Mouse (Mus musculus) kidney, embryonic 15.5 days (tissue): ENCODE measurements around the gene Def6. TPM values are rescaled to one million over a fixed set of nuclear protein-coding genes. Genes with fewer than 3 reads are reported as not detected.

Experiments used
- ATAC-seq: fragments of 200-750 bp; cut with Nextera tagmentation; replicated peaks from 2 replicates; pipeline ENCODE4 v1.8.0; 2017; ENCODE audit warnings: moderate TSS enrichment; ENCODE audit not compliant: low FRiP score
- H3K27ac ChIP-seq: fragments of 300-500 bp; sonication (generic); 2 replicates; pipeline ENCODE4 v1.5.1; 2015; ENCODE audit warnings: mild to moderate bottlenecking, inconsistent platforms
- H3K27me3 ChIP-seq: fragments of 300-500 bp; sonication (generic); 2 replicates; pipeline ENCODE4 v1.6.1; 2015; ENCODE audit warnings: inconsistent platforms
- H3K36me3 ChIP-seq: fragments of 300-500 bp; sonication (generic); 2 replicates; pipeline ENCODE4 v1.6.1; 2015; ENCODE audit warnings: inconsistent platforms
- H3K4me1 ChIP-seq: fragments of 300-500 bp; sonication (generic); 2 replicates; pipeline ENCODE4 v1.6.1; 2015; ENCODE audit warnings: inconsistent platforms
- H3K4me2 ChIP-seq: fragments of 300-500 bp; sonication (generic); 2 replicates; pipeline ENCODE4 v1.6.1; 2015; ENCODE audit warnings: moderate library complexity, mild to moderate bottlenecking, inconsistent platforms
- H3K4me3 ChIP-seq: fragments of 300-500 bp; sonication (generic); replicated peaks from 2 replicates; pipeline ENCODE4 v1.5.1; 2015; ENCODE audit warnings: mild to moderate bottlenecking, inconsistent platforms
- H3K9ac ChIP-seq: fragments of 300-500 bp; sonication (generic); 2 replicates; pipeline ENCODE4 v1.6.1; 2015; ENCODE audit warnings: mild to moderate bottlenecking, inconsistent platforms
- H3K9me3 ChIP-seq: fragments of 300-500 bp; sonication (generic); replicated peaks from 2 replicates; pipeline ENCODE4 v1.6.1; 2016; ENCODE audit warnings: inconsistent platforms
- WGBS: fragments of 180-500 bp; shearing (Covaris S2); methylation state at CpG from one replicate; pipeline ENCODE4 v1.1.7; 2015; ENCODE audit warnings: mixed read lengths; 5-methylcytosine and 5-hydroxymethylcytosine counted together
- polyA plus RNA-seq: library from polyadenylated mRNA; unstranded; fragments of >200 nt; fragmentation: Nextera tagmentation; extraction: Ambion mirVana; gene quantifications from 2 replicates; pipeline ENCODE4 v1.2.1, GENCODE M21; 2015

Gene Def6
- polyA plus RNA-seq, 1 experiment from 2014 or later = 7.5 TPM

DNA sequence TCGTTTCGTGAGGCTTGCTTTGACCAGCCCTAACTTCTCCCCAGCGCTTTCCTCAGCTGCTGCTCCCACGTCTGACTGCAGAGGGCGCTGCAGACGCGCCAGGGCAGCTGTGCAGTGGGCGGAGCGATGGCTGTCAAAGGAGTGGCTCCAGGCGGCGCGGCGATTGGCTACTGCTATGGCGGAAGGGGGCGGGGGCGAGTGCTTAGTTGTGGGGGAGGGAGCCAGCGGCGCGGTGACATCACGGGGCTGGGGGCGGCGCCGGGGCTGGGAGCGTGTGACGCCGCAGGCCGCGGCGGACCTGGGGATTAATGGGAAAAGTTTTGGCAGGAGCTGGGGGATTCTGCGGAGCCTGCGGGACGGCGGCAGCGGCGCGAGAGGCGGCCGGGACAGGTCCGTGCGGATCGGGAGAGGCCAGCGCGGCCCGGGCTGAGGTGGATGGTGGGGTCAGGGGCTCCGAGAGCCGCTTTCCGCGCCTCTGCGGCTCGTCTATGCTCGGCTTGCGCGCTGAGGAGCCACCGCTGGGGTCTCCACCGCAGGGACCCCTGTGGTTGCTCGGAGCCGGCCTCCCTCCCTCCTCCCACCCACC is 25.0 kb downstream of the Def6 start, which contains the start of gene Ppard:
Gene Ppard (plus strand): TSS at position 226 of the 586 bp plus-strand sequence.
- Histone ChIP-seq H3K27ac (peak within 1 kb of the TSS; percentile 87), H3K27me3 (no peaks in the 10 kb centered on the region), H3K4me1 (peaks cover 39% of the 10 kb centered on the region), H3K9ac (peak within 1 kb of the TSS; percentile 91), H3K4me2 (peak within 1 kb of the TSS; percentile 85), H3K36me3 (peaks cover 7% of the 10 kb centered on the region; the same call in 1 of the 2 replicates), H3K4me3 (peak within 1 kb of the TSS; percentile 81), H3K9me3 (no peaks in the 10 kb centered on the region)
- under 1% methylated on average over 55 of the region's 57 CpGs for WGBS
- ATAC-seq = peak; percentile 94

DNA sequence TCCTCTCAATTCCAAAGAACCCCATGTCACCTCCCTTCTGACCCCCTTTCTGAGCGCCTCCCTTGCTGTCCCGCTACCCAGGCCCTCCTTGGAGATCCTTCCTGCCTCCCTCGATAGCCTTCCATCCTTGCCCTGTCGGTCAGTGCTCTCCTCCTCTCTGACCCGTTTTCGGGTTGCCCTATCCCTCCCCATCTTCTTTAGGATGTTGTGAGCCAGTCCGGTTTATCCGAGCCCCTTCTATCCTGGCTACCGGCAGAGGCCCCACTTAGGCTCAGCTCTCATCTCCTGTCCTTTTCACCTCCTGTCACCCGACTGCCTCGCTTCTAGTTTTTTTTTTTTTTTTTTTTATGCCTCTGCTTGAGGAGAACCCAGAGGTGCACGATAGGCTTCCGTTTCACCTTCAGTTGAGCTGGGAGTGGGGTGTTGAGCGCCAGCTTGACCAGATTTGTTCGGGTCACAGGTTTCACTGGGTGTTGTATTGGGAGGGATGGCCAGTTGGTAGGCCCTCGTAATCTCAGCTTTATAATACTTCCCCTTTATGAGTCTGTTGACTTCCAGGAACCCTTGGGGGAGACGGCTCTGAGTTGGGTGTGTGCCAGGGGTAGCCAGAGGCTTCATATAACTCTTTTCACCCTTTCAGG is 25.6 kb downstream of the Def6 start:
- Histone ChIP-seq H3K9me3 (no peaks in the 10 kb centered on the region), H3K9ac (peak overlapping the region; percentile 91), H3K4me1 (peaks cover 39% of the 10 kb centered on the region), H3K4me3 (peak overlapping the region; percentile 81), H3K4me2 (peak overlapping the region; percentile 85), H3K27me3 (no peaks in the 10 kb centered on the region), H3K36me3 (peaks cover 11% of the 10 kb centered on the region; the same call in 1 of the 2 replicates), H3K27ac (peak overlapping the region; percentile 87)
- ATAC-seq = no peak; the same call in 1 of the 2 replicates
- 4% methylated on average over 17 of the region's 17 CpGs for WGBS

DNA sequence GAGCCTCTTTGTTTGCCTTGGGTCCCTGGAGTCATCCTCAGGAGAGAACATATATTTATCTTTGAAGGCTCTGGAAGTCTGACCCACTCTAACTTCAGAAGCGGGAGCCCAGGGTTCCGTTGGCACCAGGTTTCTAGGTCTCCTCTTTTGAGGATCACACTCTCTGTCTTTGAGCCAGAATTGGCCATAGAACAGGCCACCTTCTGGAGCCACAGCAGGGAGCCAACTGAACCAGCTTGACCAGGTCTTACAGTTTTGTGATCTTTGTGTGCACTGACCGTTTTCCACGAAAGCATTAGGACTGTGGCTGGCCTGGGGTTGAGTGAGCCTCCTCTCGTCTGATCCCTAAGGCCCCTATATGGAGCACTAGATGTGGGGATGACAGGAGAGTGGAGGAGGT is 27.1 kb downstream of the Def6 start:
- Histone ChIP-seq H3K4me1 (peaks cover 39% of the 10 kb centered on the region), H3K27ac (peak overlapping the region; percentile 0; the same call in 1 of the 2 replicates), H3K36me3 (peaks cover 22% of the 10 kb centered on the region), H3K27me3 (no peaks in the 10 kb centered on the region), H3K9ac (no peak overlapping the region), H3K4me2 (0 out of 2 replicates have a peak overlapping the region, but pooled peaks have one; percentile 15), H3K4me3 (no peak overlapping the region), H3K9me3 (no peaks in the 10 kb centered on the region)
- ATAC-seq = no peak
- 83% methylated on average over 5 of the region's 5 CpGs for WGBS

DNA sequence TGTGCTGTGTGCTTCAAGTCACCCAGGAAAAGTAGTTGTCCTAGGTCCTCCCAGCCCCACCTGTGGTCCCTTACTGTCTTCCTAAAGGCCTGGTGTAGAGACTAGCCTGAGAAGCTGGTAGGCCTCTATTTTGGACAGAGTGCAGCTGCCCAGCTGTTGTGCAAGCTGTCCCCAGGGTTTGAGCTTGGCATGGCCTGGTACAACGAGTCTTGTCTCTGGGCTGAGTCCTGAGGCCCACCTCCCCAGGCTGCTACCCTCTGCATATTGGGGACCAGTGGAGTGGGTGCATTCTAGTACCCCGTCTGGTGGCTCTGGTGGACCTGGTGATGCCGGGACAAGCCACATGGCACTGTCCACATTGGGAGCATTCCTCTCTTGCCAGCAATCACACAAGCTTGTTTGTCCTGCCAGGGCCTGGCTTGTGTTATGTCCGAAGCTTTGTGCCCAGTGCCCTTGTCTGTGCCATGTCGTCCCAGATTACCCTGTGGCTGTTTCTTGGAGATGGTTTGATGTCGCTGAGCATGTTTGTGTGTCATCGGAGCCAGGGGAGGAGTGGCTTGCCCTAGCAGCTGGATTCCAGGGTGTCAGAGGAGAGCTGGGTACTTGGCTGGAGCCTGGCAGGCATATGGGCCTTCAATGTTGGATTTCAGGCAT is 28.5 kb downstream of the Def6 start:
- Histone ChIP-seq H3K4me1 (peaks cover 39% of the 10 kb centered on the region), H3K9me3 (no peaks in the 10 kb centered on the region), H3K4me3 (no peak overlapping the region), H3K4me2 (no peak overlapping the region), H3K9ac (0 out of 2 replicates have a peak overlapping the region, but pooled peaks have one; percentile 4), H3K27me3 (no peaks in the 10 kb centered on the region), H3K27ac (no peak overlapping the region), H3K36me3 (peaks cover 36% of the 10 kb centered on the region)
- no peak for ATAC-seq
- 77% methylated on average over 7 of the region's 7 CpGs for WGBS

DNA sequence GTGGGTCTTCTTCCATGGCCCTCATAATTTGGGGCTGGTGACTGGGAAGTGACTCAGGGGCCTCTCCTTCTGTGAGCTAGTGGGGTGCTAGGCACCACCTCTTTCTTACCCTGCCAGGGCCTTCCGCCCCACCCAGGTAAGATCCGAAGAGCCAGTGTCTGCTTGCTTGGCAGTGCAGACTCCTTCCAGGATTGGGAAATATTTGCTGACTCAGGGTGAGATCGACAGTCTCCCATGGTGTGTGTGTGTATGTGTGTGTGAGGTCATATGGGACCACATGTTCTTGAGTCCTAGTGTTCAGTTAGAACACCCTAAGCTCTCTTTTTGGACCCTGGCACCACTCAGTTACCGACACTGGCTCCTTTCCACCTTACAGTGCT is 29.0 kb downstream of the Def6 start:
- Histone ChIP-seq H3K27me3 (no peaks in the 10 kb centered on the region), H3K4me2 (no peak overlapping the region), H3K9me3 (no peaks in the 10 kb centered on the region), H3K36me3 (peaks cover 41% of the 10 kb centered on the region), H3K4me1 (peaks cover 39% of the 10 kb centered on the region), H3K27ac (no peak overlapping the region), H3K9ac (0 out of 2 replicates have a peak overlapping the region, but pooled peaks have one; percentile 4), H3K4me3 (no peak overlapping the region)
- ATAC-seq = no peak
- WGBS = 81% methylated on average over 4 of the region's 4 CpGs

DNA sequence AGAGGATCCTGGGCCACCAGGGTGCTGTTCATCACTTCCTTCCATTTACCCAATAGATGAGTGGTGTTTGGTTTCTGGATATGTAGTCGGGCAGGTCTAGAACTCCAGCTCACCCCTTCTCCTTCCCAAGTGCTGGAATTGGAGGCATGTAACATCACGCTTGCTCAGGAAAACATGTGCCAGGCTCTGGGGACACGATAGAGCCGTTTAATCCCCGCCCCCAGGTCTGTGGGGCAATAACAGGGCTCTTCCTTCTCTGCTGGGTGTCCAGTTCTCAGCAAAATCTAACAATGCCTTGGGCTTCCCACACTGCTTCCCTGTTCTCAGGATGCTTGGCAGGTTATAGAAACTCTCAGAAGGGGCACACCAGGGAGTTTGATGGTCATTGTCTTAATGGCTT is 29.8 kb downstream of the Def6 start:
- Histone ChIP-seq H3K4me1 (peaks cover 36% of the 10 kb centered on the region), H3K27ac (no peak overlapping the region), H3K27me3 (no peaks in the 10 kb centered on the region), H3K9me3 (no peaks in the 10 kb centered on the region), H3K4me3 (no peak overlapping the region), H3K9ac (no peak overlapping the region), H3K36me3 (peaks cover 44% of the 10 kb centered on the region), H3K4me2 (no peak overlapping the region)
- WGBS = 65% methylated on average over 5 of the region's 5 CpGs
- ATAC-seq = no peak

DNA sequence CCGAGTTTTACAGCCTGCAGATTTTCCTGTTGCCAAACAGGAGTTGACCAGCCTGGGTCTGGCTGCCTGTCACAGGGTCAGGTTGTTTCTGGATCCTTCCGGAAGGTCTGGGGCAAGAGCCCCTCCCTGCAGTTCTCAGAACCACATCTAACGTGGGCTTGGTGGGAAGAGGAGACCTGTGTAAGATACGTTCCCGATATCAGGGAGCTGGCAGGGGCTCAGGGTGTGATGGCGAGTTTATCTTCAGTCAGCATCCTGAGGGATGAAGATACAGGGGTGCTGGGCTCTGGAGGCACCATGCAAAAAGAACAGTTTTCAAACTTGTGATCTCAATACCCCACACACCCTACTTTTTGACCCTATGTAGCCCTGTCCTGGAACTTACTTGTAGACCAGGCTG is 30.3 kb downstream of the Def6 start:
- H3K4me1 ChIP-seq = peaks cover 36% of the 10 kb centered on the region
- no peak overlapping the region for H3K27ac ChIP-seq
- H3K36me3 ChIP-seq = peaks cover 44% of the 10 kb centered on the region
- H3K27me3 ChIP-seq = no peaks in the 10 kb centered on the region
- H3K4me3 ChIP-seq = no peak overlapping the region
- no peak overlapping the region for H3K4me2 ChIP-seq
- no peaks in the 10 kb centered on the region for H3K9me3 ChIP-seq
- ATAC-seq = no peak
- no peak overlapping the region for H3K9ac ChIP-seq
- 75% methylated on average over 6 of the region's 6 CpGs for WGBS

DNA sequence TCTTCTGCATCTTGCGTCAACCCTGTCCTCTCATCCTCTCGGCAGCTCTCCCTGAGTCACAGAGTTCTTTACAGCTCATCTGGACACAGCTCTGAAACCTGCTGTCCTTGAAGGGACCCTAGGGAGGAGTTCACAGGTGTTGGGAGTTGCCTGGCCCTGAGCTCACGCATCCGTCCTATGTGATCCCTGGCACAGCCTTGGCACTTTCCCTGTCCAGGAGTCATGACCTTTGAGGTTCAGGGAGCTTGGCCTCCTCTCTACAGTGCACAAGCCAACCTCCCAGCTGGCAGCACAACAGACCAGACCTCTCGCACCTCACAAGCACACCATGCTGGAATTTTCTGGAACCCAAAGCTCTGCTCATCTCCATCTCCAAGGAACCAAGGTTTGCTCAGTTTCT is 33.3 kb downstream of the Def6 start:
- no peak overlapping the region for H3K27ac ChIP-seq
- ATAC-seq = no peak
- H3K4me1 ChIP-seq = peaks cover 23% of the 10 kb centered on the region
- no peak overlapping the region for H3K4me3 ChIP-seq
- H3K9me3 ChIP-seq = no peaks in the 10 kb centered on the region
- H3K4me2 ChIP-seq = no peak overlapping the region
- H3K27me3 ChIP-seq = no peaks in the 10 kb centered on the region
- H3K9ac ChIP-seq = no peak overlapping the region
- peaks cover 51% of the 10 kb centered on the region for H3K36me3 ChIP-seq
- WGBS = 89% methylated on average over 5 of the region's 5 CpGs

DNA sequence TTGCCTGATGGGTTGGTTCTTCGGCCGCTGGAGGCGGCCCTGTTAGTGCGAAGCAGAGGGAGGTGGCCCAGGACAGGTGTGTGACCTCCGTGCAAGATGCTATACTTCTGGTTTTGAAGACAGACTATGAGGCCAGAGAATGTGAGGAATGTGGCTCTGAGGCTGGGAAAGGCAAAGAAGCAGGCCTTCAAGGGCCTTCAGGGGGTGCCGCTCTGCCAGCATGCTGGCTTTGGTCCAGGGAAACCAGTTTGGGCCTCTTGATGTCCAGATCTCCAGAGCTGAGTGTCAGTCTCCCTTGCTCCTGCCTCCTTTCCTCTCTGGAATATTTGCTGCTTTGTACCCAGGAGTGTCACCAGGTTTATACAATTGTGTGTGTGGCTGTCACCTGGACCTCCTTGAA is 34.7 kb downstream of the Def6 start:
- Histone ChIP-seq H3K9me3 (no peaks in the 10 kb centered on the region), H3K27ac (no peak overlapping the region), H3K36me3 (peaks cover 47% of the 10 kb centered on the region), H3K27me3 (no peaks in the 10 kb centered on the region), H3K4me2 (no peak overlapping the region), H3K4me1 (peaks cover 25% of the 10 kb centered on the region), H3K9ac (no peak overlapping the region), H3K4me3 (no peak overlapping the region)
- ATAC-seq = no peak
- WGBS = 84% methylated on average over 6 of the region's 6 CpGs

DNA sequence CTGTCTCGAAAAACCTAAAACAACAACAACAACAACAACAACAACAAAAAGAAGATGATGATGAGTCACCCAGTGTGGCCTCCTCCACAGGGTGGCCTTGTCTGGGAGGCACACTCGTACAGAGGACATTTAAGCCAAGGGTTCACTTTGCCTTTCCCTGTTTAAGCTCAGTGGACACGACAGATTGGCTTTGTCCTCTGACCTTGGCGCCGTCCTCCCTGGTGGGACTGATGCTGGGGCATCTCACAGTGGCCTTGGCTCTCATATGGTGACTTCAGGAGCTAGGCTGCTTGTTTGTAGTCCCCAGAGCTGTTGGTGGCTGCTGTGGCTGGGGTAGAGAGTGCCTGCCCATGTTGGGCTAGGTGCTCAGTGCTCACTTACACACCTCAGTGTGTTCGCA is 36.6 kb downstream of the Def6 start:
- Histone ChIP-seq H3K36me3 (peaks cover 33% of the 10 kb centered on the region), H3K27me3 (no peaks in the 10 kb centered on the region), H3K4me3 (no peak overlapping the region), H3K9ac (no peak overlapping the region), H3K9me3 (no peaks in the 10 kb centered on the region), H3K27ac (peak overlapping the region; percentile 19; the same call in 1 of the 2 replicates), H3K4me1 (peaks cover 32% of the 10 kb centered on the region), H3K4me2 (no peak overlapping the region)
- ATAC-seq = no peak
- 77% methylated on average over 6 of the region's 6 CpGs for WGBS

DNA sequence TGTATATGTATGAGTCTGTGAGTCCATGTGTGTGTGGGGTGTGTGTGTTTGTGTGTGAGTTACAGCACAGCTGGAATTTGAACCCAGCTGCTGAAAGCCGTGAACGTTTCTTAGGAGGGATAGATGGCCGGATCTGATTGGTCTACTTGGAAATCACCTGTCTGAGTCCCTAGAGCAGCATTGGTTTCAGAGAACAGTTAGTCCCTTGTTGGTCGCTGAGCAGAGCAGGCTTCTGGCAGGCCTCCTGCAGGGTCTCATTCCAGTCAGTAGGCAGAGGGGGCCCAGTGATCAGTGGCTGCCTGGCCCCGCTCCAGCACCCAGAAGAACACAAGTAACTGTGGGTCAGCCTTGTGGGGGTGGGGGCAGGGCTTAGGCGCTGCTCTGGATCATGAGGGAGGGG is 37.1 kb downstream of the Def6 start:
- ATAC-seq = no peak

DNA sequence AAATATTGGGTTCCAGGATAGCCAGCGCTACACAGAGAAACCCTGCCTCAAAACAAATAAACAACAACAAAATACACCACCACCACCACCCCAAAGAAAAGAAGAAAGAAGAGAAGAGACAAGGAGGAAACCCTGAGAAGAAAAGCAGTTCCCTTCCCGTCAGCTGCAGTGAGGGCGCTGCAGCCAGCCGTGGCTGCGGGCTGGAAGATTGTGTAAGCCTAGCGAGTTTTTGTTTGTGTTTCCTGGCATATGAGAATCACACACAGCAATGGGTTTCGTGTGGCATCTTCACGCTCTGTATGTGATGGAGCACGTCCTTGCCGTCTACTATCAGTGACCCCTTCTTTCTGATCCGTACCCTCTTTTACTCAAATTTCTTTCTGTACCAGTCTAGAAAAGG is 39.1 kb downstream of the Def6 start:
- Histone ChIP-seq H3K4me2 (no peak overlapping the region), H3K4me3 (no peak overlapping the region), H3K36me3 (peaks cover 15% of the 10 kb centered on the region), H3K27ac (peak overlapping the region; percentile 24; the same call in 1 of the 2 replicates), H3K9ac (no peak overlapping the region), H3K9me3 (no peaks in the 10 kb centered on the region), H3K4me1 (peaks cover 36% of the 10 kb centered on the region), H3K27me3 (no peaks in the 10 kb centered on the region)
- ATAC-seq = no peak
- 50% methylated on average over 11 of the region's 11 CpGs for WGBS

More for the DNA sequence above, 37.1 kb downstream of the Def6 start:
- Histone ChIP-seq H3K4me1 (peaks cover 32% of the 10 kb centered on the region), H3K9ac (no peak overlapping the region), H3K9me3 (no peaks in the 10 kb centered on the region), H3K27me3 (no peaks in the 10 kb centered on the region), H3K27ac (peak overlapping the region; percentile 19; the same call in 1 of the 2 replicates), H3K36me3 (peaks cover 28% of the 10 kb centered on the region), H3K4me2 (no peak overlapping the region), H3K4me3 (no peak overlapping the region)
- 32% methylated on average over 6 of the region's 6 CpGs for WGBS
